Mouse (Mus musculus) liver, adult 2 months (tissue): Measurements from ENCODE around the gene Zranb1.
A peak's percentile ranks its signal among the peaks of the same experiment; 100 is the strongest.

Experiments
- CTCF ChIP-seq: fragments of 200-500 bp; IDR thresholded peaks from 2 replicates; pipeline ENCODE4 v1.5.1; 2011; ENCODE audit warnings: low read depth, low read length, control low read depth
- POLR2A ChIP-seq: fragments of 200-500 bp; IDR thresholded peaks from 2 replicates; pipeline ENCODE4 v1.6.1; 2011; ENCODE audit warnings: low read length, control low read depth; ENCODE audit not compliant: insufficient read depth; ENCODE audit errors: extremely low read depth

- peak; percentile 18; the same call in 1 of the 2 replicates for TF ChIP-seq CTCF
- TF ChIP-seq POLR2A, result no peak
These were observed 63.2 kb downstream of the Zranb1 start for GRCm38 (mm10) chr7:132994120-132994519.
